Mouse (Mus musculus) liver, embryonic 14.5 days (tissue): ENCODE results near the gene Fam13c. TPM values are rescaled to one million over a fixed set of nuclear protein-coding genes. Genes with fewer than 3 reads are reported as not detected.

Experiments
- ATAC-seq: fragments of 200-750 bp; cut with Nextera tagmentation; 2 replicates; pipeline ENCODE4 v1.8.0; 2017; ENCODE audit warnings: moderate number of reproducible peaks, mild to moderate bottlenecking, moderate library complexity; ENCODE audit not compliant: insufficient read depth
- DNase-seq, 3 experiments: peaks; one replicate each; pipeline ENCODE4 v3.0.0-alpha.2; 2012 to 2013; ENCODE audit warnings: low read depth in 3 of 3, low spot score in 3 of 3
- H3K27ac ChIP-seq: fragments of 300-500 bp; sonication (generic); 2 replicates; pipeline ENCODE4 v1.5.1; 2014; ENCODE audit warnings: moderate library complexity, mild to moderate bottlenecking, control low read depth, inconsistent platforms
- H3K27me3 ChIP-seq: fragments of 300-500 bp; sonication (generic); 2 replicates; pipeline ENCODE4 v1.6.1; 2014; ENCODE audit warnings: mild to moderate bottlenecking, low read length, moderate library complexity; ENCODE audit not compliant: control insufficient read depth, insufficient read depth
- H3K36me3 ChIP-seq: fragments of 300-500 bp; sonication (generic); replicated peaks from 2 replicates; pipeline ENCODE4 v1.6.1; 2014; ENCODE audit warnings: low read depth; ENCODE audit not compliant: control insufficient read depth, insufficient read depth
- H3K4me1 ChIP-seq, 2 experiments: fragments of 200-500 bp in 1 of 2; fragments of 300-500 bp in 1 of 2; sonication (generic) in 1 of 2; replicated peaks; 2 replicates each; pipeline ENCODE4 v1.6.1; 2012 to 2014; ENCODE audit warnings: antibody characterized with exemption in 1 of 2, inconsistent platforms in 1 of 2, low read length in 1 of 2; ENCODE audit not compliant: control insufficient read depth in 2 of 2, insufficient read depth in 2 of 2
- H3K4me2 ChIP-seq: fragments of 300-500 bp; sonication (generic); 2 replicates; pipeline ENCODE4 v1.6.1; 2014; ENCODE audit warnings: low read depth, mild to moderate bottlenecking, control low read depth, moderate library complexity
- H3K4me3 ChIP-seq, 2 experiments: fragments of 200-500 bp in 1 of 2; fragments of 300-500 bp in 1 of 2; sonication (generic) in 1 of 2; 2 replicates each; pipeline ENCODE4 v1.5.1; 2012 to 2014; ENCODE audit warnings: low read depth in 2 of 2, low read length in 2 of 2, mild to moderate bottlenecking in 2 of 2, control low read depth in 1 of 2, inconsistent platforms in 1 of 2, moderate library complexity in 1 of 2; ENCODE audit not compliant: insufficient read depth in 1 of 2
- H3K9ac ChIP-seq: fragments of 300-500 bp; sonication (generic); replicated peaks from 2 replicates; pipeline ENCODE4 v1.6.1; 2014; ENCODE audit warnings: mild to moderate bottlenecking, control low read depth, moderate library complexity
- H3K9me3 ChIP-seq: fragments of 300-500 bp; sonication (generic); 2 replicates; pipeline ENCODE4 v1.6.1; 2016; ENCODE audit warnings: low read length, mixed read lengths; ENCODE audit not compliant: control insufficient read depth
- CTCF ChIP-seq: IDR thresholded peaks from 2 replicates; pipeline ENCODE4 v1.5.1; 2016; ENCODE audit warnings: antibody characterized with exemption, low read depth, control low read depth
- EP300 ChIP-seq: IDR thresholded peaks from 2 replicates; pipeline ENCODE4 v1.6.1; 2016; ENCODE audit warnings: antibody characterized with exemption, low read depth
- WGBS: fragments of 180-500 bp; shearing (Covaris S2); extraction: QIAGEN DNeasy Blood & Tissue Kit; methylation state at CpG from one replicate; pipeline ENCODE4 v1.1.7; 2014; ENCODE audit not compliant: insufficient replicate concordance; 5-methylcytosine and 5-hydroxymethylcytosine counted together
- polyA plus RNA-seq, 2 experiments: library from polyadenylated mRNA; depleted of rRNA in 1 of 2; stranded (reverse) in 1 of 2; unstranded in 1 of 2; fragments of >200 nt; fragmentation: Nextera tagmentation in 1 of 2; extraction: Ambion mirVana in 1 of 2; gene quantifications; 2 replicates each; pipeline versions ENCODE4 v1.2.1 to v1.2.3; 2012 to 2014

The Fam13c gene
- polyA plus RNA-seq, 2 experiments, result 0.08 to 0.11 TPM

DNA sequence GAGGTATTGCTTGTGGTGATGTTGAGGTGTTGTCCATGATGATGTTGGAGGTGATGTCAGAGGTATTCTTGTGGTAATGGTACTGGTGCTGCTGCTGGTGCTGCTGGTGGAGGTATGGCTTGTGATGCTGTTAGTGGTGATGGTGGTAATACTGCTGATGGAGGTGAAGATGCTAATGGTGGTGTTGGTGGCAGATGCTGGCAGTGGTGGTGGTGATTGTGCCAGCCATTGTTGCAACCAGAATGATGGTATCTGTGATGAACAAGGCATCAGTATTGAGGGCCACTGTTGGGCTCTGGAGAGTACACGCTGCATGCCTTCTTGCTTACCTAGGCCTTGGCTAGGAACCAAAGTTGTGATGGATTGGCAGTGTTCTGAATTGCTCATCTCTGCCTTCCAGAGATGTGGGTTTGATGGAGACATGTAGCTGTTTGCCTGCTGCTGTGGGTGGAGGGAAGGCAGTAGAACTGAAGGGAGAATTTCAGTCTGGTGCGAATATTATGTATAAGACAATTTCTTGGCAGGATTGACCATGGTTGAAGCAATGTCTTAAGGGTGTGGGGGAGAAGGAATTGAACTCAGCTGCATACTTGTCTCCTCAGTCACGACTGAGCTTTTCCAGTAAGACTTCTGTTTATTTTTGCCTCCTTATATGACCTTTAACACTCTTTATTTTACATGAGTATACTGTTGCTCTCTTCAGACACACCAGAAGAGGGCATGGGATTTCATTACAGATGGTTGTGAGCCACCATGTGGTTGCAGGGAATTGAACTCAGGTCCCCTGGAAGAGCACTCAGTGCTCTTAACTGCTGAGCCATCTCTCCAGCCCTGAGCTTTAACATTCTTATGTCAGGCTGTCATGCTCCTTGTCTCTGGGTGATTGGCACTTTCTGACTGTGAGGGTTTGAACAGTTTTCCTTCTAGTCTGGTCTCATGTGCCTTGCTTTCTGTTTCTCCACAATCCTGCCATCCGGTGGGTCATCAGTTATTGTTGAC lies 55.1 kb downstream of the Fam13c start:
- Histone ChIP-seq H3K27ac (no peak overlapping the region), H3K36me3 (no peaks in the 10 kb centered on the region), H3K4me3 (no peak overlapping the region), H3K4me2 (no peak overlapping the region), H3K9ac (no peak overlapping the region), H3K9me3 (no peaks in the 10 kb centered on the region), H3K27me3 (no peaks in the 10 kb centered on the region), H3K4me1 (no peaks in the 10 kb centered on the region)
- DNase-seq (no peak), ATAC-seq (no peak)
- 56% methylated on average over 4 of the region's 4 CpGs for WGBS
- TF ChIP-seq CTCF, result no peak
- TF ChIP-seq EP300, result no peak

- Histone ChIP-seq H3K4me1 (no peaks in the 10 kb centered on the region), H3K27ac (no peak overlapping the region), H3K9ac (no peak overlapping the region), H3K36me3 (no peaks in the 10 kb centered on the region), H3K4me2 (no peak overlapping the region), H3K9me3 (no peaks in the 10 kb centered on the region), H3K27me3 (no peaks in the 10 kb centered on the region), H3K4me3 (no peak overlapping the region)
- no peak for ATAC-seq
- no peak for TF ChIP-seq EP300
- DNase-seq, result no peak
Observed at GRCm38 (mm10) chr10:70496938-70497337, 56.7 kb downstream of the Fam13c start.

DNA sequence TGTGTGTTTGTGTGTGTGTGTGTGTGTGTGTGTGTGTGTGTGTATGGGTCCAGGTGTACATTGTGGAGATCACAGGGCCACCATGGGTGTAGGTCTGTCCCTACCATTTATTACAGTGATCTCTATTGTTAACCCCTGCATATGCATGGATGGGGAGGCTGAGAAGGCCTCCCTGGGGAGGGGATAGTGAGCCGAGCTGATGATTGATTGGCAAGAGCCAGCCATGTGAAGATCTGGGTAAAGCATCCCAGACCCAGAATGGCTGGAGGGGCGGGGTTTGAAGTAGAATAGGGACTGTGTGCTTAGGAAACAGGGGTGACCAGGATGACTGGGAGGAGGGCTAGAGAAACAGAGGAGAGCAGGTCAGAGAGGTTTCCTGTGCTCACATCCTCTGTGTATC lies 58.0 kb downstream of the Fam13c start:
- H3K27me3 ChIP-seq, result no peaks in the 10 kb centered on the region
- H3K4me1 ChIP-seq, result no peaks in the 10 kb centered on the region
- DNase-seq (no peak), ATAC-seq (no peak)
- no peaks in the 10 kb centered on the region for H3K36me3 ChIP-seq
- no peak overlapping the region for H3K4me3 ChIP-seq
- H3K4me2 ChIP-seq, result no peak overlapping the region
- no peak overlapping the region for H3K27ac ChIP-seq
- no peaks in the 10 kb centered on the region for H3K9me3 ChIP-seq
- H3K9ac ChIP-seq, result no peak overlapping the region
- TF ChIP-seq CTCF, result no peak
- TF ChIP-seq EP300, result no peak
- 40% methylated on average over 2 of the region's 2 CpGs for WGBS

DNA sequence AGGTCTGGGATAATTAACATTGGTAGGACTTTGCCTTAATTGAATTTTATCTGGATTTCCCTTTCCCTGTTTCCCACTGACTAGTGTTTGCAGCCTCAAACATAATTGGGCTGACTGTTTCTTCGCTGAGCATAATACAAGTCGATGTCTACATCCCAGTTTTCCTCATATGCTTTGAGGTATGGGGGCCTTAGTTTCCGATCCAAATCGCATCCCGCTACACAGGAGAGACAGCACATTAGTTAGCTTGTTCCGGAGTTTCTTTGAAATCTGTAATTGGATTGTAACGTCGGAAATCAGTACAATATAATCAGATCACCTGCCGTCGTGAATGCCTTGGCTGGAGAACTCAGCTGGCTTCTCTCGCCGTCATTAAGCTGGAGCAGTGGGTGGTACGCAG lies 59.0 kb downstream of the Fam13c start:
- Histone ChIP-seq H3K9ac (no peak overlapping the region), H3K4me1 (no peaks in the 10 kb centered on the region), H3K9me3 (no peaks in the 10 kb centered on the region), H3K27me3 (no peaks in the 10 kb centered on the region), H3K27ac (no peak overlapping the region), H3K4me3 (no peak overlapping the region), H3K36me3 (no peaks in the 10 kb centered on the region), H3K4me2 (no peak overlapping the region)
- ATAC-seq, result no peak
- no peak for TF ChIP-seq CTCF
- no peak for TF ChIP-seq EP300
- 60% methylated on average over 13 of the region's 13 CpGs for WGBS
- no peak for DNase-seq

- WGBS, result 75% methylated on average over 15 of the region's 15 CpGs
Observed at GRCm38 (mm10) chr10:70504871-70505270, 64.6 kb downstream of the Fam13c start.

More at GRCm38 (mm10) chr10:70504871-70505270, 64.6 kb downstream of the Fam13c start:
- Histone ChIP-seq H3K4me2 (no peak overlapping the region), H3K27ac (no peak overlapping the region), H3K36me3 (no peaks in the 10 kb centered on the region), H3K9ac (no peak overlapping the region), H3K9me3 (no peaks in the 10 kb centered on the region), H3K27me3 (no peaks in the 10 kb centered on the region), H3K4me3 (no peak overlapping the region), H3K4me1 (no peaks in the 10 kb centered on the region)
- ATAC-seq (no peak), DNase-seq (no peak)
- TF ChIP-seq EP300 (no peak), CTCF (no peak)
